Mouse (Mus musculus): ENCODE results near the gene Hexim2.

- TF ChIP-seq POLR2A (IDR thresholded peaks at IDR 0.05; ENCODE audit: low read depth, low read length), result no peak
- no peak for TF ChIP-seq CTCF (IDR thresholded peaks at IDR 0.05; ENCODE audit: borderline replicate concordance, insufficient read depth, low read length)
Observed at GRCm38 (mm10) chr11:103180426-103180825, 48.2 kb downstream of the Hexim2 start.
